Mouse (Mus musculus) kidney, adult 18-20 months (tissue): ENCODE data around the gene 1110057P08Rik.
"Not testable (repeated sequence)": the region's sequence is repeated elsewhere in the genome, so short reads cannot be mapped to it uniquely, and the experiment has no call there.

ENCODE experiments used
- DNase-seq: peaks from one replicate; pipeline ENCODE4 v3.0.0; 2021

The 1110057P08Rik gene

GRCm38 (mm10) chr16:89174435-89174834, at the start of gene 1110057P08Rik:
Gene 1110057P08Rik, plus strand, starts transcription at chr16:89174735.
- DNase-seq, result no peak

GRCm38 (mm10) chr16:89140551-89140950, 34.0 kb upstream of the 1110057P08Rik start, which contains the start of gene Gm6358:
Gene Gm6358, plus strand, starts transcription at chr16:89140851.
- DNase-seq, result no peak

GRCm38 (mm10) chr16:89150786-89151185, 23.7 kb upstream of the 1110057P08Rik start, which contains the start of gene Gm10061:
Gene Gm10061, plus strand, starts transcription at chr16:89151086.
- no peak for DNase-seq

GRCm38 (mm10) chr16:89157652-89158051, 16.9 kb upstream of the 1110057P08Rik start, which contains the start of gene Gm9789:
Gene Gm9789, plus strand, starts transcription at chr16:89157952.
- DNase-seq, result no peak

GRCm38 (mm10) chr16:89169190-89169589, 5.3 kb upstream of the 1110057P08Rik start, which contains the start of gene Gm7735:
Gene Gm7735, plus strand, starts transcription at chr16:89169490.
- DNase-seq, result not testable (repeated sequence)

GRCm38 (mm10) chr16:89188621-89189020, 14.1 kb downstream of the 1110057P08Rik start:
- DNase-seq, result no peak

- no peak for DNase-seq
Observed at GRCm38 (mm10) chr16:89205561-89205960, 31.0 kb downstream of the 1110057P08Rik start, which contains the start of gene Krtap20-2. Gene Krtap20-2, plus strand, starts transcription at chr16:89205861.
